Mouse (Mus musculus) CH12.LX (cell line): ENCODE data around the gene Gm27021. TPM values are rescaled to one million over a fixed set of nuclear protein-coding genes. Genes with fewer than 3 reads are reported as not detected.

Experiments
- DNase-seq: peaks from one replicate; pipeline ENCODE4 v3.0.0-alpha.2; 2013; ENCODE audit errors: extremely low read depth
- H3K27ac ChIP-seq: 2 replicates; pipeline ENCODE4 v1.5.1; 2012; ENCODE audit warnings: low read depth, mild to moderate bottlenecking, control low read depth, moderate library complexity; ENCODE audit not compliant: insufficient read depth
- H3K27me3 ChIP-seq: replicated peaks from 2 replicates; pipeline ENCODE3; 2012; ENCODE audit warnings: inconsistent platforms
- H3K36me3 ChIP-seq, 2 experiments: replicated peaks in 1 of 2; 2 replicates each; pipeline versions ENCODE3 to v1.6.1; 2012; ENCODE audit warnings: inconsistent platforms in 1 of 2, low read length in 1 of 2, mild to moderate bottlenecking in 1 of 2, mixed read lengths in 1 of 2, moderate library complexity in 1 of 2; ENCODE audit not compliant: control insufficient read depth in 1 of 2, insufficient read depth in 1 of 2
- H3K4me1 ChIP-seq, 2 experiments: 2 replicates each; pipeline ENCODE4 v1.6.1; 2012; ENCODE audit warnings: inconsistent platforms in 1 of 2, moderate library complexity in 1 of 2; ENCODE audit not compliant: insufficient read depth in 2 of 2, control insufficient read depth in 1 of 2
- H3K4me2 ChIP-seq: 2 replicates; pipeline ENCODE4 v1.6.1; 2012; ENCODE audit warnings: low read depth, mild to moderate bottlenecking, control low read depth; ENCODE audit not compliant: poor library complexity, insufficient read depth, severe bottlenecking
- H3K4me3 ChIP-seq, 3 experiments: fragments of 150-350 bp in 1 of 3; sonication (generic) in 1 of 3; replicated peaks in 1 of 3; 2 replicates each; pipeline versions ENCODE3 to v1.5.1; 2011 to 2012; ENCODE audit warnings: low read depth in 2 of 3, low read length in 2 of 3, mild to moderate bottlenecking in 2 of 3, moderate library complexity in 2 of 3, control low read depth in 1 of 3, improper control_type of control experiment in 1 of 3, inconsistent platforms in 1 of 3, mixed read lengths in 1 of 3; ENCODE audit not compliant: poor library complexity in 1 of 3
- H3K79me2 ChIP-seq: replicated peaks from 2 replicates; pipeline ENCODE4 v1.6.1; 2012; ENCODE audit warnings: mild to moderate bottlenecking, moderate library complexity; ENCODE audit not compliant: control insufficient read depth, poor library complexity, insufficient read depth, severe bottlenecking; ENCODE audit errors: extremely low read depth
- H3K9ac ChIP-seq: 2 replicates; pipeline ENCODE4 v1.6.1; 2012; ENCODE audit warnings: low read depth, mild to moderate bottlenecking, control low read depth, moderate library complexity; ENCODE audit not compliant: insufficient read depth
- H3K9me3 ChIP-seq: replicated peaks from 2 replicates; pipeline ENCODE3; 2012; ENCODE audit warnings: low read length, inconsistent platforms, mixed read lengths
- EP300 ChIP-seq: IDR thresholded peaks from 2 replicates; pipeline ENCODE4 v1.6.1; 2011; ENCODE audit warnings: low read length, improper control_type of control experiment
- GABPA ChIP-seq: IDR thresholded peaks from 2 replicates; pipeline ENCODE4 v1.6.1; 2012; ENCODE audit warnings: low read depth, low read length, improper control_type of control experiment, inconsistent platforms; ENCODE audit not compliant: insufficient replicate concordance
- HCFC1 ChIP-seq: IDR thresholded peaks from 2 replicates; pipeline ENCODE4 v1.6.1; 2012; ENCODE audit warnings: low read depth, mild to moderate bottlenecking, inconsistent platforms, low read length, improper control_type of control experiment
- IRF4 ChIP-seq: IDR thresholded peaks from 2 replicates; pipeline ENCODE4 v1.6.1; 2014; ENCODE audit warnings: low read depth, mild to moderate bottlenecking, inconsistent platforms, low read length, improper control_type of control experiment
- JUND ChIP-seq: conservative IDR thresholded peaks from 2 replicates; pipeline ENCODE4 v1.6.1; 2011; ENCODE audit warnings: low read depth, low read length, improper control_type of control experiment
- KAT2A ChIP-seq: IDR thresholded peaks from 2 replicates; pipeline ENCODE4 v1.6.1; 2012; ENCODE audit warnings: low read length, improper control_type of control experiment, inconsistent platforms; ENCODE audit not compliant: insufficient replicate concordance
- MAX ChIP-seq: IDR thresholded peaks from 2 replicates; pipeline ENCODE4 v1.6.1; 2011; ENCODE audit warnings: low read length, improper control_type of control experiment
- MAZ ChIP-seq: IDR thresholded peaks from 2 replicates; pipeline ENCODE4 v1.6.1; 2012; ENCODE audit warnings: low read depth, mild to moderate bottlenecking, inconsistent platforms, low read length, improper control_type of control experiment, moderate library complexity
- MEF2A ChIP-seq: IDR thresholded peaks from 2 replicates; pipeline ENCODE4 v1.6.1; 2014; ENCODE audit warnings: low read depth, mild to moderate bottlenecking, inconsistent platforms, low read length, improper control_type of control experiment, borderline replicate concordance
- NRF1 ChIP-seq: IDR thresholded peaks from 2 replicates; pipeline ENCODE4 v1.6.1; 2014; ENCODE audit warnings: low read depth, mild to moderate bottlenecking, inconsistent platforms, low read length, improper control_type of control experiment, moderate library complexity
- PAX5 ChIP-seq: IDR thresholded peaks from 2 replicates; pipeline ENCODE4 v1.6.1; 2012; ENCODE audit warnings: low read length, inconsistent platforms, mixed read lengths
- POLR2AphosphoS2 ChIP-seq: IDR thresholded peaks from 2 replicates; pipeline ENCODE4 v1.6.1; 2011; ENCODE audit warnings: low read depth, low read length, improper control_type of control experiment
- RAD21 ChIP-seq: IDR thresholded peaks from 2 replicates; pipeline ENCODE4 v1.6.1; 2011; ENCODE audit warnings: low read depth, mild to moderate bottlenecking, low read length, improper control_type of control experiment, moderate library complexity
- RCOR1 ChIP-seq: conservative IDR thresholded peaks from 2 replicates; pipeline ENCODE4 v1.6.1; 2012; ENCODE audit warnings: low read depth, mild to moderate bottlenecking, inconsistent platforms, low read length, improper control_type of control experiment
- SIN3A ChIP-seq: IDR thresholded peaks from 2 replicates; pipeline ENCODE4 v1.6.1; 2012; ENCODE audit warnings: low read length, improper control_type of control experiment, inconsistent platforms
- SMC3 ChIP-seq: IDR thresholded peaks from 2 replicates; pipeline ENCODE4 v1.6.1; 2011; ENCODE audit warnings: low read depth, low read length, improper control_type of control experiment
- TBP ChIP-seq: conservative IDR thresholded peaks from 2 replicates; pipeline ENCODE4 v1.6.1; 2011; ENCODE audit warnings: low read depth, low read length, improper control_type of control experiment
- TCF12 ChIP-seq: IDR thresholded peaks from 2 replicates; pipeline ENCODE4 v1.6.1; 2014; ENCODE audit warnings: low read depth, mild to moderate bottlenecking, inconsistent platforms, low read length, improper control_type of control experiment
- USF1 ChIP-seq: IDR thresholded peaks from 2 replicates; pipeline ENCODE4 v1.6.1; 2014; ENCODE audit warnings: low read depth, mild to moderate bottlenecking, inconsistent platforms, low read length, improper control_type of control experiment
- USF2 ChIP-seq: conservative IDR thresholded peaks from 2 replicates; pipeline ENCODE4 v1.6.1; 2011; ENCODE audit warnings: low read depth, low read length, improper control_type of control experiment
- ZMIZ1 ChIP-seq: IDR thresholded peaks from 2 replicates; pipeline ENCODE4 v1.6.1; 2012; ENCODE audit warnings: low read depth, mild to moderate bottlenecking, inconsistent platforms, low read length, improper control_type of control experiment
- ZNF384 ChIP-seq: IDR thresholded peaks from 2 replicates; pipeline ENCODE4 v1.6.1; 2012; ENCODE audit warnings: low read depth, low read length, improper control_type of control experiment, inconsistent platforms
- dilution Hi-C: fragments of 300-500 bp; cut with MboI; formaldehyde crosslinking; loops from 2 replicates; pipeline ENCODE4 v1.14.3; 2020; ENCODE audit warnings: low sequenced_read_pairs; ENCODE audit not compliant: extremely low pct_unique_long_range_greater_than_20kb, extremely low pct_ligation_motif_present
- in situ Hi-C: fragments of 300-500 bp; cut with MboI; formaldehyde crosslinking; loops from 3 replicates; pipeline ENCODE4 v1.14.3; 2019; ENCODE audit warnings: low sequenced_read_pairs, low pct_ligation_motif_present, low pct_unique_long_range_greater_than_20kb, mixed read lengths
- polyA plus RNA-seq: library from polyadenylated mRNA; unstranded; fragments of >175 nt; gene quantifications from 2 replicates; pipeline ENCODE4 v1.2.1, GENCODE M21; 2012; ENCODE audit warnings: low read depth; ENCODE audit not compliant: insufficient read length
- total RNA-seq, 2 experiments: library from RNA; depleted of rRNA; stranded (reverse); fragments of 300-350 nt in 1 of 2; fragments of >200 nt in 1 of 2; gene quantifications; 2 replicates each; pipeline ENCODE4 v1.2.3; 2012 to 2014

The Gm27021 gene
- total and polyA plus RNA-seq, 3 experiments: 1.0 to 1.1 TPM; not detected in 1

DNA sequence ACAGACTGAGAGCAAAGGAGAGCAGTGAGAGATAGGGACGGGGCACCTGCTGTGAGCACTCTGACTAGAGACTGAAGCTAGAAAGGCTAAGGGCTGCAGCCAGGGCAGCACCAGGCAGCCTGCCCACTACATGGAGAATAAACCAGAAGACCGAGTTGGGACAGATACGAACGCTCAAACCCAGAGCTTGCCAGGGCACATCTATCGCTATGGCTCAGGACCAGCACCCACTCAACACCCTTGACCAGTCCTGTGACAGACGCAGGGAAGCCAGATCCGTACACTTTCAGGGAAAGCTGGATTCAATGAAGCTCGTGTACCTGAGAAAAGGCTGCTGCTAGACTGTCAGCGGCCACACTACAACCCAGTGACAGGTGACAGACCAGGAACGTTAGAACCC, 82.4 kb downstream of the Gm27021 start:
- Histone ChIP-seq H3K27me3 (no peaks in the 10 kb centered on the region), H3K9me3 (no peaks in the 10 kb centered on the region), H3K4me2 (no peak overlapping the region), H3K9ac (no peak overlapping the region), H3K79me2 (peaks cover 17% of the 10 kb centered on the region), H3K4me3 (no peak overlapping the region), H3K27ac (no peak overlapping the region), H3K4me1 (peaks cover 3 to 16% of the 10 kb centered on the region in 2 experiments; a peak in 3 of 4 replicates), H3K36me3 (peaks cover 46 to 65% of the 10 kb centered on the region in 2 experiments)
- TF ChIP-seq MAZ: no peak
- no peak for DNase-seq
- in situ Hi-C loops: no loop called here
- dilution Hi-C loops: no loop called here

DNA sequence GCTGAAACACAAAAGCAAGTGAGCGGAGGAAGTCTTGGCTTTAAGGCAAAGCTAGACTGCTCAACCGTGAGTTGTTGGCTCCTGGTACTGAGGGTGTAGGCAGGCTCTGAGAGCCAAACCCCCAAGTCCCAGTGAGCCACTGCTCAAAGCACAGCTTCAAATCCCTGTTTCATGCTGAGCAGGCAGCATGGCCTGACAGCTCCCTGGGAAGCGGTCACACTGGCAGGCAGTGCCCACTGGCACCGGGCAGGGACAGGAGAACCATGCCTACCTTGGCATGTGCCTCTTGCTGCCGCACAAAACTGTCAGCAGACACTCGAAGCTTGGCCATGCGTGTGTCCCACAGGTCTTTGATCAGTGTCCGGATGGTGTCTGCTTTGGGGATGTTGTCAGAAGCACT, 86.1 kb downstream of the Gm27021 start:
- TF ChIP-seq MAX: no peak
- no peak for TF ChIP-seq TCF12
- TF ChIP-seq RCOR1: no peak
- TF ChIP-seq EP300: no peak
- TF ChIP-seq RAD21: no peak
- no peak for TF ChIP-seq JUND
- no peak for TF ChIP-seq HCFC1
- TF ChIP-seq POLR2AphosphoS2: no peak
- no peak for TF ChIP-seq GABPA
- TF ChIP-seq ZNF384: no peak
- H3K36me3 ChIP-seq: peaks cover 76 to 92% of the 10 kb centered on the region in 2 experiments
- H3K4me2 ChIP-seq: no peak overlapping the region
- no peak overlapping the region for H3K9ac ChIP-seq
- in situ Hi-C loops (no loop called here), dilution Hi-C loops (no loop called here)
- no peak overlapping the region for H3K27ac ChIP-seq
- no peaks in the 10 kb centered on the region for H3K4me1 ChIP-seq
- H3K9me3 ChIP-seq: no peaks in the 10 kb centered on the region
- no peak overlapping the region for H3K4me3 ChIP-seq
- no peaks in the 10 kb centered on the region for H3K79me2 ChIP-seq
- no peak for DNase-seq
- H3K27me3 ChIP-seq: no peaks in the 10 kb centered on the region

GRCm38 (mm10) chr8:120581329-120581728, 86.5 kb downstream of the Gm27021 start:
- dilution Hi-C loops: no loop called here
- H3K9me3 ChIP-seq: no peaks in the 10 kb centered on the region
- H3K4me2 ChIP-seq: no peak overlapping the region
- H3K27me3 ChIP-seq: no peaks in the 10 kb centered on the region
- no peaks in the 10 kb centered on the region for H3K79me2 ChIP-seq
- TF ChIP-seq PAX5 (no peak), ZMIZ1 (no peak), USF1 (no peak), SIN3A (no peak), TBP (no peak), USF2 (no peak), KAT2A (no peak), MEF2A (no peak), POLR2AphosphoS2 (no peak), MAX (no peak), HCFC1 (no peak), IRF4 (no peak), GABPA (no peak), SMC3 (no peak), NRF1 (no peak)
- TF ChIP-seq, all 38 proteins: peak for 0
- Histone ChIP-seq H3K27ac (no peak overlapping the region), H3K4me3 (no peak overlapping the region), H3K36me3 (peaks cover 80 to 92% of the 10 kb centered on the region in 2 experiments), H3K9ac (no peak overlapping the region), H3K4me1 (no peaks in the 10 kb centered on the region)
- DNase-seq: no peak
- in situ Hi-C loops: no loop called here
